Mouse (Mus musculus) gastrocnemius, postnatal 14 days (tissue): Measurements from ENCODE around the gene Isg20l2. TPM values are rescaled to one million over a fixed set of nuclear protein-coding genes. Genes with fewer than 3 reads are reported as not detected.
A peak's percentile ranks its signal among the peaks of the same experiment; 100 is the strongest.

Experiments
- DNase-seq: peaks from one replicate; pipeline ENCODE4 v3.0.0; 2021; ENCODE audit warnings: mixed read lengths
- intact Hi-C: fragments of 180-260 bp; cut with DNase I; formaldehyde crosslinking; loops from one replicate; pipeline ENCODE4 v1.15.1; 2025; ENCODE audit warnings: low total_unique reads
- total RNA-seq, 2 experiments: library from RNA; stranded (reverse); gene quantifications; 2 replicates each; pipeline ENCODE4 v1.2.3; 2021

Gene Isg20l2
- total RNA-seq, 2 experiments from 2014 or later: 9.0 to 9.6 TPM

DNA sequence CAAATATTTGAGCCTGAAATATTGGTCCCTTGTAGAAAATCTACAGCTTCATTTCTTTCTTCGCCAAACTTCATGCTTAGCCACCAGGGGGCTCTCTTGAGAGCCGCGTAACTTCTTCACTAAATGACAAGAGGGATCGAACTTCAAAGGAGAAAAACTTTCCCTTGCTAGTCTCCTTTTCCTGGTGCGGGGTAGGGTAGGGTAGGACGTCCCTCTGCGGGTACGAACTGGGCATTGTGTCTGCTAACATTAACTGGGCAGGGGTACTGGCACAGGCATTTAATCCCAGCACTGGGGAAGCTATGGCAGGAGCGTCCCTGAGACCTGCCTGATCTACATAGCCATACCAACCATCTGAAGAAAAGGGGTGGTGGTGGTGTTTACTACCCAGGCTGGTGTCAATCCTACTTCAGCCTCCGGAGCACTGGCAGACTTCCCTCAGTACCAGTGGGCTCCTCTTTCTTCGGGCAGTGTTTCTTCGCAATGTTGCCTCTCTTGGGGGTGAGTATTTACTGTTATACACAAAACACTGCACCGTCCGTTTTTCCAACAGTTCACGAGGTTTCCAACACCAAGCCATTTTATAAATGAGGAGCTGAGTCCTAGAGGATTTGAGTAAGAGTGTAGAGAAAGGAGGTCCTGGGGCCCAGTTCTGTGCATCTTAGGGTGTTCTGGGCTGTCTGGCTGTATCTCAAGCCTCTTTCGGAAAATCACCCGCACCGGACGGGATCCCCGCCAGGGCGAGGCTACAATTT is 40.2 kb downstream of the Isg20l2 start:
- DNase-seq: no peak
- intact Hi-C loops: loop anchor here (2.0 kb wide), 1 partner anchor 14 kb away; no protein-coding TSS in a partner anchor

DNA sequence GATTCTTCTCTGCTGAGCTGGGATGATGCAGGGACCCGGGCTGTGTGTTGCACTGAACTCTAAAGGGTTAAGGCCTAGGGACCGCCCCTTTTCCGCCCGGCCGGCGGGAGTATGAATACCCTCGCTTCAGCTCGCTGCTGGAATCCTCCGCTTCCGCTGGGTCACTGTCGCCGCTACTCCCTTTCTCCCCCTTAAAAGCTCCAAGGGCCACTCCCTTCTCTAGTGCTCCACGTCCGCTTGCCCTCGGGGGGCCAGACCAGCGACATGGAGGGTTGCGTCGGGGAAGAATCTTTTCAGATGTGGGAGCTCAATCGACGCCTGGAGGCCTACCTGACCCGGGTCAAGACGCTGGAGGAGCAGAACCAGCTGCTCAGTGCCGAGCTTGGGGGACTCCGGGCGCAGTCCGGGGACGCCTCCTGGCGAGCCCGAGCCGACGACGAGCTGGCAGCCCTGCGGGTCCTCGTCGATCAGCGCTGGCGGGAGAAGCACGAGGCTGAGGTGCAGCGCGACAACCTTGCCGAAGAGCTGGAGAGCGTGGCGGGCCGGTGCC is 40.9 kb downstream of the Isg20l2 start, which contains the start of gene Nes:
Gene Nes, plus strand, starts transcription at position 140 of the 550 bp plus-strand sequence.
- peak; percentile 69 for DNase-seq
- intact Hi-C loops: loop anchor here (2.0 kb wide), 1 partner anchor 14 kb away; no protein-coding TSS in a partner anchor

DNA sequence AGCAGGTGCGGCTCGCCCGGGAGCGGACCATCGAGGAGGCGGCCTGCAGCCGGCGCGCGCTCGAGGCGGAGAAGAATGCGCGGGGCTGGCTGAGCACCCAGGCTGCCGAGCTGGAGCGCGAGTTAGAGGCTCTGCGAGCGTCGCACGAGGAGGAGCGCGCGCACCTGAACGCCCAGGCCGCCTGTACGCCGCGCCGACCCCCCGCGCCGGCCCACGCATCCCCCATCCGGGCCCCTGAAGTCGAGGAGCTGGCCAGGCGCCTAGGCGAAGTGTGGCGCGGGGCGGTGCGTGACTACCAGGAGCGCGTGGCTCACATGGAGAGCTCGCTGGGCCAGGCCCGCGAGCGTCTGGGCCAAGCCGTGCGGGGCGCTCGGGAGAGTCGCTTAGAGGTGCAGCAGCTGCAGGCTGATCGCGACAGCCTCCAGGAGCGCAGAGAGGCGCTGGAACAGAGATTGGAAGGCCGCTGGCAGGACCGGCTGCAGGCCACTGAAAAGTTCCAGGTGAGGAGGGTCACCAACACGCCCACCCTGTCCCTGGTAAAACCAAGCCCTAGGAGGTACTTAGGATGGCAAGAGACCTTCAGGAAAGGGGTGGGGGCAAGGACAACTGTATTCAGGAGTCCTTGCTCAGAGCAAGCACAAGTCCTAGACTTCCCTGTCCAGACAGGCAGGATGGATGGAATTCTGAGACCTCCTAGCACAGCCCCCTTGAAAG is 41.5 kb downstream of the Isg20l2 start:
- intact Hi-C loops: loop anchor here (2.0 kb wide), 1 partner anchor 13 kb away; no protein-coding TSS in a partner anchor

DNA sequence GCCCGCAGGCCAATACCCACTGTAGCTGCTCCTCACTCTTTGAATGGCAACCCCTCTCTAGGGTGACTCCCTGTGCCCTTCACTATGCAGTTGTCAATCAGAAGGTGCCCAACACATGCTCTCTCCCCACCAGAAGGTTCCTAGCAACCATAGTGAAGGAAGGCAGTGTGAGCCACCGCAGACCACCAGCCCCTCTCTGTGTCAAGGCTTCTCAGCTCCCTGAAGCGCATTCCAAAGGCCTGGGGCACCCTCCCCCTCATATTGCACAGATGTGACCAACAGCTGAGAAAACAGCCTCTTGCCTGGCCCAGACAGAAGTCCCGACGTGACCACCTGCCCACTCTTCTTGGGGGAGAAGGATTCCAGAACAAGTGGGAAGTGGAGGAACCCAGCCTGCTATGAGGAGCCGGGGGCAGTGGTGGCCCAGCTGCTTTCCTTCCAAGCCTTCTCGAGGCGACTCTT is 42.1 kb downstream of the Isg20l2 start:
- no peak for DNase-seq

More for the DNA sequence above, 41.5 kb downstream of the Isg20l2 start:
- DNase-seq: no peak

DNA sequence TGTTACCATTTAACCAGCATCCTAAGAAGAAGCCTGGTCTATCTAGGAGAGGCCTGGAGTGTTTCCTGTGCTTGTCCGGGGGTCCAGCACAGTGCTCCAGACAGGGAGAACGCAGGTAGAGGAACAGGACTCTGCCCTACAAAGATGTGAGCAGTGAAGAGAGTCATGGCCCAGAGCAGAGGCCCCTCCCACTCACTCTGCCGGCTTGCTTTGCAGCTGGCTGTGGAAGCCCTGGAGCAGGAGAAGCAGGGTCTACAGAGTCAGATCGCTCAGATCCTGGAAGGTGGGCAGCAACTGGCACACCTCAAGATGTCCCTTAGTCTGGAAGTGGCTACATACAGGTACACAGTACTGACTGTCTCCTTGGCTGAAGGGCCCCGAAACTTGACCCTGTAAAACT is 42.7 kb downstream of the Isg20l2 start:
- DNase-seq: no peak
- intact Hi-C loops: no loop called here

More for the DNA sequence above, 42.1 kb downstream of the Isg20l2 start:
- intact Hi-C loops: no loop called here

DNA sequence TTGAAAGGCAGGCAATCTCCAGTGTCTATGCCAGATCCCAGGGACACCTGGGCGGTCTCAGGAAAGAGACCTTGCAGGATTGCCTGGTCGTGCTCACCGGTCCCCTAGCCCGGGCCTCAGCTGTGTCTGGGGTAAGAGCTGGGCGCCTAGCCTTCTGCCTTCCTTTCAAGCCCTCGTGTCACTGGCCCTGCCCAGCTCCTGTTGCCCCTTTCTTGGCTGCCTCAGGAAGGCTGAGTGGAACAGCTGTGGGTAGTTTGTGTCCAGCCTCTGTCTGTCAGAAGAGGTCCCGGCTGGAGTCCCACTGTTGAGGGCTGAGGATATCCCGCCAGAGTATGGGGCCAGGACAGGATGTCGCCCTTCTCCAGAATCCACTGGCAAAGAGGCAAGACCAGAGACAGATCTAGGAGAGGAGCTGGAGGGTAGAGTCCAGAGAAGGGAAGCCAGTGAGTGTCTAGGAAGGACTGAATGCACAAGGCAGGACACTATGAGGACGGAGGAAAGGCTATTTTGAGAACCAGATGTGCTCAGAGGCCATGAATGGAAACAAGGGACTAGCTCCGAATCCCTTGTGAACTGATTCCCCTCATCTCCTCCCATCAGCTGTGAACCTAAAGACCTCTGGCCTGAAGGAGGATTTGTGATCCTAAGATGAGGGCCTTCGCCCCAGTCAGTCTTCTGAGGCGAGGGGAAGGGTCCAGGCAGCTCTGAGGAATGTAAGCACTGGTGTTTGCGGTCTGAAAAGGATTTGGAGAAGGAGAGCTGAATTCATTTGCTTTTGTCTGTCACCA is 43.7 kb downstream of the Isg20l2 start:
- intact Hi-C loops: no loop called here
- no peak for DNase-seq

DNA sequence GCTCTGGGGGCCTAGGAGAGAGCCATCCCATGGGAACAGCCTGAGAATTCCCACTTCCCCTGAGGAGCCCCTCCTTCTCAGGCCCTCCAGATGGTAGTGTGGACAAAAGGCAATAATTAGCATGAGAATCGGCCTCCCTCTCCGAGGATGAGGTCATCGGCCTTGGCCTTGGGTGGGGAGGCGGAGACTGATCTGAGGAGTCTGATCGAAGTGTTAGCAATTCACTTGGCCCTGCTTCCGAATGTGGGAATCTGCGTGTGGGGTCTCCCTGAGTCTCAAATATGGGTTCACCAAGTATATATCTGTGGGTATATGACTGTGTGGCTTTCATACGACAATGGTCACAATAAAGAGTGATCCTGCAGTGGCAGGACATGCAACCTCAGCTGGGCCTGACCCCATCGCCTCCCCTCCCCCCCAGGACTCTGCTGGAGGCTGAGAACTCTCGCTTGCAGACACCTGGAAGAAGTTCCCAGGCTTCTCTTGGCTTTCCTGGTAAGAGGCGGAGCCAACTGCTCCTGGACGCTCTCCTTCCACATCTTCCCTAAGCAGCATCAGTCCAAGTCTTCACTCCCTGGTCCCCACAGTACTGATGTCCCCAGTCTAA is 44.4 kb downstream of the Isg20l2 start:
- intact Hi-C loops: no loop called here
- DNase-seq: no peak

DNA sequence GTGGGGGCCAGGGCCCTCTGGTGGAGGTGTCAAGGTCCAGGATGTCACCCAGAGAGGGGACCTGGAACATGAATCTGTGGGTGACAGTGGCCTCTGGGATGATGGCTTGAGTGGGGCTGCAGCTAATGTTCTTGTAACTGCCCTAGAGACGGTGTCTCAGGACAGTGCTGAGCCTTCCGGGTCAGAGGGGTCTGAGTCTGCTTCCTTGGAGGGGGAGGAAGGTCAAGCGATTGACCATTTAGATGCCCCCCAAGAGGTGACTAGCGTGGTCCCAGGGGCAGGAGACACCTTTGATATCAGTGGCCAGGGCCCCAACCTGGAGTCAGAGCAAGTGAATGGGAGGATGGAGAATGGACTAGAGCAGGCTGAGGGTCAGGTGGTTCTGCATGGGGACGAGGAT is 49.4 kb downstream of the Isg20l2 start:
- intact Hi-C loops: no loop called here
- DNase-seq: no peak

DNA sequence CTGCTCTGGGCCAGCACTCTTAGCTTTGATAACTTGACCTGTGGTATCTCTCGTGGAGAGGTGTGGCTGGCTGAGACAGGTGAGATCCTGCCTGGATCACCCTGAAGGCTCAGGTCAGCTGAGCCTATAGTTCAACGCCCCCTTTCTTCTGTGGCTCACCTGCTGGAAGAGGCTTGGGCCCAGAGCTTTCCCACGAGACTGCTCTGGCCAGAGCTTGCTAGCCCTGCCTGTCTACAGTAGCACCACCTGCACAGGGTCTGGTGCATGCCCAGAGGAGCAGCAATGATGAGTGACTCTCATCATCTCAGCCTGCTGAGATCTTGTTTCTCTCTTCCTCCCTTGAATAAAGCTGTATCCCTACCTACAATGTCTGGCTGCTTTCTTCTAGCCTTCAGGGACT is 50.0 kb downstream of the Isg20l2 start:
- intact Hi-C loops: loop anchor here (10.0 kb wide), 1 partner anchor 45 kb away; the partner anchor contains the start of genes Isg20l2 and Rrnad1
- DNase-seq: no peak

DNA sequence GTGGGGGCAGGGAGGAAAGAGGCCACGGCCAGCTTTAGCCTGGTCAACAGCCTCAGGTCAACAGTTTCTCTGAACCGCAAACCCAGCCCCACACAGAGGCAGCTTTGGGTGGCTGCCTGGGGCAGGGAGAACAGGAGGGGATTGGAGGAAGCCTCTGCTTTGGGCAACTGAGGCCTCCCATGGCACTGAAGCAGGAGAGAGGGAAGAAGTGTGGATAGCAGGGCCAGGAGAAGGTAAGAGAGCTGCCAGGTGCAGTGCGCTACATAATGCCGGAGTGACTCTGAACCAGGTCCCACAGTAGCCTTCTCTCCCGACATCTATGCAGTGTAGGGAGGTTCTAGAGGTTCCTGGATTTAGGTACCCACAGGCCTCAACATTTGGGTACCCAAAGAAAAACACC is 50.6 kb downstream of the Isg20l2 start:
- intact Hi-C loops: loop anchor here (10.0 kb wide), 1 partner anchor 46 kb away; the partner anchor contains the start of genes Isg20l2 and Rrnad1
- no peak for DNase-seq

DNA sequence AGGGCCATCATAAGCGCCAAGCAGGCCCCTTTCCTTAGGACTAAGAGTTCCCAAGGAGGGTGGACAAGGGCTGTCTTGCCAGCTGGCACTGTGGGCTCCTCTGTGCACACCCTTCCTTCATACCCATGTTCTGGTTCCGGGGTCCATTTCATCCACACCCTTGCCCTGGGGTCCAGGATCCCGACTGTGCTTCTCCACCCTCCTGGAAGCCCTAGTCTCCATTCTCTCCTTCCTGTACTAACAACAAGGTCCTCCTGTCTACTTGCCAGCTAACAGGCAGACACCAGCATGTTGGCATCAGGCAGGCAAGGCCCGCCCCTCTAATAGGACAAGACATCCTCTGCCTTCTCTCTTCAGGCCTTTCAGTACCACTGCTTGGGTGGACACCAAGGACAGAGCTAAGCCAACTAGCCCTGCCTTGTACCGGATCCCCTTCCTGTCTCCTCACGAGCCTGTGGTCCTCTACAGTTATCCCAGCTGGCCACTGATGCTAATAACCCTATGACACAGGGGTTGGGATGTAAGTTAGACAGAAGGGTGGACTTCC is 51.2 kb downstream of the Isg20l2 start:
- intact Hi-C loops: loop anchor here (10.0 kb wide), 1 partner anchor 46 kb away; the partner anchor contains the start of genes Isg20l2 and Rrnad1
- DNase-seq: no peak

DNA sequence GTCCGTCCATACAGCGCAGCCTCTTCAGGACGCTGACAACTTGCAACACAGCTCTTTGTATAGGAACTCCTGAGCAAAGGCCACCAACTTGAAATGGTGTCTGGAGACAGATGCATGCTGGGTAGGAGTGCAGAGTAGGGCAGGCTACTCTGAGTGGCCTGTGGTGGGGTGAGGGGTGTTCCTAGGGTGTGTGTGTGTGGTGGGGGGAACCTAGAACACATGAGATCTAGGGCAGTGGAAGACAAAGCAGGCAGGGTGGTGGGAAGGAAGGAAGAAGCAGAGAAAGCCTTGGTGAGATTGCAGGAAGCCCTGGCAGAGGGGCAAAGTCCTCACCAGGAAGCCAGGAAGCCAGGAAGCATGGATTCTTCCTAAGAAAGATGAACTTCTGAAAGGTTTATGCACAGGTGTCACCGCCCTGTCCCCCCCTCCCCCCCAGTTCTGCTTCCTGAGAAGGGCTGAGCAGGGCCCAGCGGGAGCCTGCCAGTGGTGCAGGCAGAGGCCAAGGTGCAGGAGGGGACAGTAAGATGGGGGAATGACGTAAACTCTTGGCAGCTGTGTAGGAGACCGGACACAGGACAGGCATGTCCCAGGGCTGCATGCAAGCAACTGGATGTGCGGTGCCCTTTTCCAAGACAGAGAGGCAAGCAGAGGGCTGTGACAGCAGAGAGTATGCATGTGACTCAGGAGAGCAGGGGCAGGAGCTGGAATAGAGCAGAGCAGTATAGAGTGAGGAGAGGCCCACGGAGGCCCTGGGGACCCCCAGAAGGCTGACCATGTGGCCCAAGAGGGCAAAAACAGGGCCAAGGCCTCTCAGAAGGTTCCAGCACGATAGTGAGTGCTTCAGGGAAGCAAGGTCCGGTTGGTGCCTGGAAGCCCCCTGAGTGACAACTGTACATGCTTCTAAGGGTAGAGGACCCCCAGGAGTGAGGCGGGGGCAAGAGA is 52.1 kb downstream of the Isg20l2 start:
- DNase-seq: peak; percentile 73
- intact Hi-C loops: loop anchor here (10.0 kb wide), 1 partner anchor 47 kb away; the partner anchor contains the start of genes Isg20l2 and Rrnad1

DNA sequence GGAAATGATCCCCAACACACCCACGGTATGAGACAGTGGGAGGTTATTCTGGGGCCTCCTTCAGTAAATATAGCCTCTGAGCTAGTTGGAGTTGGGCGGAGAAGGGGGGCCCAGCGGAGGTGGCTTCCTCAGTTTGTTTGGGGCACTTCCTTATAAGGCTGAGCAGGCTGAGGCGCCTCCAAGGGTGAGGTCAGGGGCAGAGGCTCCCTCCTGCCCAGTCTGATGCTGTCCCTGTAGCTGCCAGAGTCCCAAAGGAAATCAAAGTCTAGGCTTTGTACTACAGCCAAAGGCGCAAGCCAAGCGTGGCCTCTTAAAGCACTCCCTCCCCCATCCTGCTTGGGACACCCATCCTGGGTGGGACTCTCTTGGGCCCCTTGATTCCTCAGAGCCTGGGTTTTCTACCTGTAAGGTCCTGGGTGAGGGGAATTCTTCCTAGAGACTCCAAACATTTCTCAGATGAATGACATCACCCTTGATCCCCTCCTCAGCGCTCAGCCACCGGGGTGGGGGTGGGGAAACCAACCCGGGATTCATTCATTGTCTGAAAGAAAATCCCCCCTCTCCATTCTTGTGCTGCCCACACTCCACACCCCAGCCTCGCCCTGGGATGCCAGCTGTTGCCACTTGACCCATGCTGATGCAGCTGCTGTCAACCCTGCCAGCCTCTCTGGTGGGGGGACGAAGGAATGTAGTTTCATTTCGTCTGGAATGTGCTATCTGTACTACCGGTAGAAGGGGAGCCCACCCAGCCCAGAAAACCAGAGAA is 52.9 kb downstream of the Isg20l2 start:
- intact Hi-C loops: loop anchor here (10.0 kb wide), 1 partner anchor 48 kb away; the partner anchor contains the start of genes Isg20l2 and Rrnad1

DNA sequence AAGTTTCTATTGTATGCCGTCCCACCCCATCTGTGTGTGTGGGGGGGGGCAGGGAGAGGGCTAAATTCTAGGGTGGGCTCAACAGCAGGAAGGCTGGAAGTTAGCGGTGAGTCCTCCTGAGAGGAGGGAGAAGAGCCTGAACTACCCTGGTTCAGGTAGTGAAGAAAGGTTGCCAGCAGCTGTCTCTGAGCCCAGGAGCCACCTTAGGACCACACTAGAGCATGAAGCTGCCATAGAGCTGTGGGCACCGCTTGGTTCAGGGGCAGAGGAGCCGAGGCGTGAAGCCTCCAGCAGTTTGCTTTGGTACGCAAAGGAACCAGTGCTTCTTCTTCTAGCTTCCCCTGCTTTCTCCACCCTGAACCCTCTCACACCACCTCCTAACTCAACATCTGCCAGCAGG is 53.5 kb downstream of the Isg20l2 start:
- intact Hi-C loops: loop anchor here (2.0 to 10.0 kb wide), 2 partner anchors 13 to 49 kb away; partner anchors contain the start of genes Isg20l2, Nes and Rrnad1

More for the DNA sequence above, 52.9 kb downstream of the Isg20l2 start:
- peak; percentile 60 for DNase-seq

DNA sequence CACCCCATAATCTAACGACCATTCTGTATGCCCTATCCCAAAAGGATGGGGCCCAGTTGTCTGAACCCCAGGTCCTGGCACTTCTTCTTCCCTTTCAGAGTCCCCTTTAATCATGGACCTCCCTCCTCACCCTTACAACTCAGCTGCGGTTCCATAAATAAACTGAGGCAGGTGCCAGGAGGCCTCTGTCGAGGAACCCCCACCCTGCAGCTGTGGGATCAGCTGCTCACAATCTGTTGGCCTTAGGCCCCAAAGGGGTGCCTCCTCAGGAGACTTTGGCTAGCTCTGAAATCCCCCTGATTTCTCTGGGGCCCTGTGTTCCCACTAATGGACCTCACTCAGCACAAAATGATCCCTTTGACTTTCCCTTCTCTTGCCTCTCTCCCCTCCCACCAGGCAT is 54.0 kb downstream of the Isg20l2 start:
- intact Hi-C loops: loop anchor here (2.0 to 10.0 kb wide), 2 partner anchors 13 to 49 kb away; partner anchors contain the start of genes Isg20l2, Nes and Rrnad1
- no peak for DNase-seq

More for the DNA sequence above, 53.5 kb downstream of the Isg20l2 start:
- DNase-seq: no peak
